In the genomic region with DNA sequence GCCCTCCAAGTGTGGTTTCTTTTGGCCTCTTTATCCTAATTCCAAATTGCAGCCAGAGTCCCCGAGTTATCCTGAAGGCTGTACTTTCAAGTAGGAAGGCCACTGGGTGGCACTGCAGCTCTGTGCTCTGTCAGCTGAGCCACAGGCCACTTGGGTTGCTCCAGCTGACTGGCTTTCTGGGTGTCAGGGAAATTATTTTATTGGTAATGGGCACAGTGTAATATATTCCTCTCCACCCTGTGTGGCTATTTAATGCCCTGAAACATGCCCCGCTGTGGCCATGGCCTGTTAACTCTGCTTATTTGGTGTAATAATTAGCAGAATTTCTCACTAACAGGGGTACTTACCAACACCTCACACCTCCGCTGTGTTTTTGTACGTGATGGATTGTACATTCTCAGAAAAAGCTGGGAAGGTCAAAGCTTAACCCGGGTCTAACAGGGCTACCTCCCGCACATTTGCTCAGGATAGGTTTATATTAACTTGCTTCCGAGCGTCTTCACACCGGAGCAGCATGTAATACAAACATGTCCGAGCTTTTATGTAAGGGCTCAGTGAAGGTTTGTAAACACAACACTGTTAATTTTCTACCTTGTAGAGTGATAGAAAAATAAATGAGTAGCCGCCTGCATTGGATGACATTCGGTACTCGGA, we compare ENCODE assay signal across 8 mouse cellular contexts.
DNase-seq lines count a peak whose midpoint lies in the region; ATAC-seq lines count a peak whose summit lies in the region.

No protein-coding gene starts in this region.

- peak; percentile 54 for ATAC-seq in embryonic facial prominence, embryonic 14.5 days (ENCODE audit: low read depth)
- peak; percentile 36; the same call in 1 of the 2 replicates for ATAC-seq in heart, embryonic 14.5 days (ENCODE audit: insufficient number of reproducible peaks, insufficient read depth, low FRiP score, low read depth)
- ATAC-seq in liver, embryonic 12.5 days: peak; percentile 42; the same call in 1 of the 2 replicates
- ATAC-seq in neural tube, embryonic 13.5 days (ENCODE audit: low read depth): peak; percentile 67

- H3K4me3 ChIP-seq in embryonic facial prominence, embryonic 14.5 days (ENCODE audit: low read depth, low read length): no peak overlapping the region
- no peak overlapping the region for H3K4me3 ChIP-seq in heart, embryonic 14.5 days (ENCODE audit: control insufficient read depth in 1 of 2, insufficient read depth in 1 of 2, low read depth in 1 of 2, low read length in 2 of 2)
- H3K4me3 ChIP-seq in liver, embryonic 12.5 days: no peak overlapping the region
- H3K4me3 ChIP-seq in neural tube, embryonic 13.5 days: no peak overlapping the region

- H3K9ac ChIP-seq in embryonic facial prominence, embryonic 14.5 days (ENCODE audit: low read depth, low read length): no peak overlapping the region
- no peak overlapping the region for H3K9ac ChIP-seq in heart, embryonic 14.5 days (ENCODE audit: low read length)
- H3K9ac ChIP-seq in liver, embryonic 12.5 days: no peak overlapping the region
- H3K9ac ChIP-seq in neural tube, embryonic 13.5 days: no peak overlapping the region

- H3K4me1 ChIP-seq in embryonic facial prominence, embryonic 14.5 days (ENCODE audit: control insufficient read depth, insufficient read depth, low read length): peaks cover 63% of the 10 kb centered on the region
- peaks cover 28 to 66% of the 10 kb centered on the region in 2 experiments for H3K4me1 ChIP-seq in heart, embryonic 14.5 days (ENCODE audit: control insufficient read depth in 2 of 2, insufficient read depth in 2 of 2, low read length in 2 of 2)
- H3K4me1 ChIP-seq in liver, embryonic 12.5 days: peaks cover 67% of the 10 kb centered on the region
- peaks cover 67% of the 10 kb centered on the region for H3K4me1 ChIP-seq in neural tube, embryonic 13.5 days (replicated peaks)

- H3K36me3 ChIP-seq in embryonic facial prominence, embryonic 14.5 days (ENCODE audit: control insufficient read depth, insufficient read depth, low read length): no peaks in the 10 kb centered on the region
- H3K36me3 ChIP-seq in heart, embryonic 14.5 days (ENCODE audit: control insufficient read depth, insufficient read depth, low read length): no peaks in the 10 kb centered on the region
- no peaks in the 10 kb centered on the region for H3K36me3 ChIP-seq in liver, embryonic 12.5 days
- no peaks in the 10 kb centered on the region for H3K36me3 ChIP-seq in neural tube, embryonic 13.5 days

- no peak overlapping the region for H3K27ac ChIP-seq in embryonic facial prominence, embryonic 14.5 days (replicated peaks; ENCODE audit: low read depth, low read length)
- no peak overlapping the region for H3K27ac ChIP-seq in heart, embryonic 14.5 days (replicated peaks in 1 of 2; ENCODE audit: control insufficient read depth in 1 of 2, insufficient read depth in 1 of 2, low read depth in 2 of 2, low read length in 2 of 2)
- H3K27ac ChIP-seq in liver, embryonic 12.5 days: no peak overlapping the region
- no peak overlapping the region for H3K27ac ChIP-seq in neural tube, embryonic 13.5 days (replicated peaks)

- WGBS in embryonic facial prominence, embryonic 14.5 days: 70% methylated on average over 13 of the region's 13 CpGs
- WGBS in heart, embryonic 14.5 days: 74% methylated on average over 13 of the region's 13 CpGs
- WGBS in liver, embryonic 12.5 days (ENCODE audit: insufficient replicate concordance): 69% methylated on average over 13 of the region's 13 CpGs
- whole genome bisulfite sequencing in neural tube, embryonic 13.5 days: 65% methylated on average over 13 of the region's 13 CpGs

- H3K27me3 ChIP-seq in embryonic facial prominence, embryonic 14.5 days (replicated peaks; ENCODE audit: control insufficient read depth, insufficient read depth, low read length): no peaks in the 10 kb centered on the region
- H3K27me3 ChIP-seq in heart, embryonic 14.5 days (ENCODE audit: control insufficient read depth, insufficient read depth, low read length): no peaks in the 10 kb centered on the region
- H3K27me3 ChIP-seq in liver, embryonic 12.5 days (replicated peaks): no peaks in the 10 kb centered on the region
- peaks cover 48% of the 10 kb centered on the region for H3K27me3 ChIP-seq in neural tube, embryonic 13.5 days

- no peaks in the 10 kb centered on the region for H3K9me3 ChIP-seq in embryonic facial prominence, embryonic 14.5 days (ENCODE audit: control insufficient read depth, low read length)
- no peaks in the 10 kb centered on the region for H3K9me3 ChIP-seq in heart, embryonic 14.5 days (ENCODE audit: control insufficient read depth, low read length)
- no peaks in the 10 kb centered on the region for H3K9me3 ChIP-seq in liver, embryonic 12.5 days (replicated peaks)
- H3K9me3 ChIP-seq in neural tube, embryonic 13.5 days: no peaks in the 10 kb centered on the region

- H3K4me2 ChIP-seq in embryonic facial prominence, embryonic 14.5 days (ENCODE audit: low read depth, low read length): no peak overlapping the region
- no peak overlapping the region for H3K4me2 ChIP-seq in heart, embryonic 14.5 days (ENCODE audit: low read length)
- no peak overlapping the region for H3K4me2 ChIP-seq in liver, embryonic 12.5 days
- H3K4me2 ChIP-seq in neural tube, embryonic 13.5 days: no peak overlapping the region

- DNase-seq in 416B (ENCODE audit: low read depth): peak; percentile 79
- peak; percentile 79 to 87 for DNase-seq in adrenal gland, postnatal 36 days
- peak; percentile 92 for DNase-seq in embryonic facial prominence, embryonic 14.5 days (ENCODE audit: low spot score)
- peak; percentile 93 for DNase-seq in kidney, postnatal 14 days
- DNase-seq in testis, postnatal 10 days (ENCODE audit: low spot score): peak; percentile 87
